Mouse (Mus musculus): ENCODE measurements at regions not wholly inside any gene's neighbourhood (a gene's known extent, or its start where the extent isn't known, plus 50 kb on each side); places are given as distances from the start of the nearest gene placed in this dataset.
A peak's percentile ranks its signal among the peaks of the same experiment; 100 is the strongest.

- TF ChIP-seq POLR2A (IDR thresholded peaks at IDR 0.05; ENCODE audit: borderline replicate concordance, low read depth, low read length) (no peak), CTCF (IDR thresholded peaks at IDR 0.05; ENCODE audit: low read depth, low read length) (no peak)
Measured at GRCm38 (mm10) chr1:193623571-193623970, 253.5 kb upstream of the Camk1g start.

DNA sequence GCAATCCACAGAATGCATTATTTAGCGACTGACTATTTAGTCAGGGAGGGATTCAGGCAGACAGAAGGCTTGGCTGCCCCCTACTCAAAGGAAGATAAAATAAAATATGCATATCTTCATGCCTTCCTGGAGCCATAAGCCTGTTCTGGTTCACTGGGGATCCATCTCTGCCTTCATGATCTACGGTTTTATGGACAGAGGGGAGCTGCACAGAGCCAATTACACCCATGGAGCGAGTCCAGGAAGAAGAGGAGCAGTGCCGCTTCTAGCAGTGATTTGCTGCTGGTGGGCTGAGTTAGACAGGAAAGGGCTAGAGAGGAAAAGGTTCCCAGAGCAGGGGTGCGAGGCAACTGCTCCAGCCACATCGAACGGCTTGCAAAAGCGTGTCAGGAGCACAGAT is 248.2 kb upstream of the Camk1g start:
- Histone ChIP-seq H3K4me3 (ENCODE audit: insufficient read depth, low read length) (no peak overlapping the region), H3K27ac (ENCODE audit: insufficient read depth, low read depth, low read length) (no peak overlapping the region), H3K4me1 (ENCODE audit: control insufficient read depth, insufficient read depth, low read length) (no peaks in the 10 kb centered on the region)
- no peak for TF ChIP-seq CTCF (IDR thresholded peaks at IDR 0.05; ENCODE audit: low read depth, low read length)
- no peak for TF ChIP-seq POLR2A (IDR thresholded peaks at IDR 0.05; ENCODE audit: borderline replicate concordance, low read depth, low read length)

More at GRCm38 (mm10) chr1:193623571-193623970, 253.5 kb upstream of the Camk1g start:
- no peak overlapping the region for H3K4me3 ChIP-seq (ENCODE audit: insufficient read depth, low read length)
- H3K27ac ChIP-seq (ENCODE audit: insufficient read depth, low read depth, low read length), result no peak overlapping the region
- no peaks in the 10 kb centered on the region for H3K4me1 ChIP-seq (ENCODE audit: control insufficient read depth, insufficient read depth, low read length)

GRCm38 (mm10) chr1:193610471-193610870 is 240.4 kb upstream of the Camk1g start:
- Histone ChIP-seq H3K27ac (ENCODE audit: insufficient read depth, low read depth, low read length) (no peak overlapping the region), H3K4me1 (ENCODE audit: control insufficient read depth, insufficient read depth, low read length) (no peaks in the 10 kb centered on the region), H3K4me3 (ENCODE audit: insufficient read depth, low read length) (no peak overlapping the region)
- TF ChIP-seq POLR2A (IDR thresholded peaks at IDR 0.05; ENCODE audit: borderline replicate concordance, low read depth, low read length), result no peak
- TF ChIP-seq CTCF (IDR thresholded peaks at IDR 0.05; ENCODE audit: low read depth, low read length), result no peak

- H3K4me1 ChIP-seq (ENCODE audit: control insufficient read depth, insufficient read depth, low read length), result peaks cover 3% of the 10 kb centered on the region; the same call in 1 of the 2 replicates
- H3K4me3 ChIP-seq (ENCODE audit: insufficient read depth, low read length), result no peak overlapping the region
- TF ChIP-seq CTCF (IDR thresholded peaks at IDR 0.05; ENCODE audit: low read depth, low read length) (no peak), POLR2A (IDR thresholded peaks at IDR 0.05; ENCODE audit: borderline replicate concordance, low read depth, low read length) (no peak)
- H3K27ac ChIP-seq (ENCODE audit: insufficient read depth, low read depth, low read length), result no peak overlapping the region
Measured at GRCm38 (mm10) chr1:193599895-193600294, 229.8 kb upstream of the Camk1g start.

DNA sequence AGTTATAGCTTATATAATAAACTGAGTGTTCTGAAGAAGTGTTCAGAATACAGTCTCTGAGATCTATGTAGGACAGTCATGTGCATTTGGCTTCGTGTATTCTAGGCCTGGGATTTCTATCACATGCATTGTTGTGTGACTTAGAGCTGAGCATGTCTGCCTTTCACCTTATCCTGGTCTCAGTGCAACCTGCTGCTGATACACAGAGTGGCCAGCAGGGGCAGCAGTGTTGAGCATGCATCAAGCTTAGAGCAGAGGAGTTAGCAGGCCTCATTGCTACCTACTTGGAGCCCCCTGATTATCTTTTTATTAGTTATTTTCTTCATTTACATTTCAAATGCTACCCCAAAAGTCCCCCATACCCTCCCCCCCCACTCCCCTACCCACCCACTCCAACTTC is 229.1 kb upstream of the Camk1g start:
- Histone ChIP-seq H3K27ac (ENCODE audit: insufficient read depth, low read depth, low read length) (no peak overlapping the region), H3K4me1 (ENCODE audit: control insufficient read depth, insufficient read depth, low read length) (peaks cover 3% of the 10 kb centered on the region; the same call in 1 of the 2 replicates), H3K4me3 (ENCODE audit: insufficient read depth, low read length) (no peak overlapping the region)
- no peak for TF ChIP-seq POLR2A (IDR thresholded peaks at IDR 0.05; ENCODE audit: borderline replicate concordance, low read depth, low read length)
- TF ChIP-seq CTCF (IDR thresholded peaks at IDR 0.05; ENCODE audit: low read depth, low read length), result peak; percentile 39; the same call in 1 of the 2 replicates

- TF ChIP-seq CTCF (IDR thresholded peaks at IDR 0.05; ENCODE audit: low read depth, low read length) (no peak), POLR2A (IDR thresholded peaks at IDR 0.05; ENCODE audit: borderline replicate concordance, low read depth, low read length) (no peak)
- Histone ChIP-seq H3K27ac (ENCODE audit: insufficient read depth, low read depth, low read length) (no peak overlapping the region), H3K4me3 (ENCODE audit: insufficient read depth, low read length) (no peak overlapping the region), H3K4me1 (ENCODE audit: control insufficient read depth, insufficient read depth, low read length) (no peaks in the 10 kb centered on the region)
Measured at GRCm38 (mm10) chr1:193590301-193590829, 220.3 kb upstream of the Camk1g start.

GRCm38 (mm10) chr1:193588477-193589464 is 218.7 kb upstream of the Camk1g start:
- TF ChIP-seq CTCF (IDR thresholded peaks at IDR 0.05; ENCODE audit: low read depth, low read length) (peak; percentile 77), POLR2A (IDR thresholded peaks at IDR 0.05; ENCODE audit: borderline replicate concordance, low read depth, low read length) (no peak)
- no peak overlapping the region for H3K27ac ChIP-seq (ENCODE audit: insufficient read depth, low read depth, low read length)
- no peak overlapping the region for H3K4me3 ChIP-seq (ENCODE audit: insufficient read depth, low read length)
- no peaks in the 10 kb centered on the region for H3K4me1 ChIP-seq (ENCODE audit: control insufficient read depth, insufficient read depth, low read length)

DNA sequence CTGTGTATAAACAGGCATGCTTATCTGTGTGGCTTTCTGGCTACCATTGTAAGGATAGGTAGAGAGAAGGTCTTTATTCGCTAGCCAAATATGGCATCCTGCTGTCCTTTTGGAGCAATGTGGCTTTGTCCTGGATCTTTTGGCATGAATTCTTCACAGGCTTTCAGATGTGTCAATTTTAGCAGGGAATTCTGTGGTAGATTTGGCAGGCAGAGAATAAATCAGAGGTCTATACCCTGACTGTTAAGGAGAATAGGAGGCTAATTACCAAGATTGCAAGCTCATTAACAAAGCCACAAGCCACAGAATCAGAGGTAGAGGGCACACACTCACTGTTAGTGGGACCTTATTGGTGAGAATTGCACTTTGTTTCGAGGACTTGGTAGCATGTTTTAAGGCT is 217.2 kb upstream of the Camk1g start:
- TF ChIP-seq POLR2A (IDR thresholded peaks at IDR 0.05; ENCODE audit: borderline replicate concordance, low read depth, low read length), result no peak
- no peak for TF ChIP-seq CTCF (IDR thresholded peaks at IDR 0.05; ENCODE audit: low read depth, low read length)
- Histone ChIP-seq H3K27ac (ENCODE audit: insufficient read depth, low read depth, low read length) (no peak overlapping the region), H3K4me1 (ENCODE audit: control insufficient read depth, insufficient read depth, low read length) (no peaks in the 10 kb centered on the region), H3K4me3 (ENCODE audit: insufficient read depth, low read length) (no peak overlapping the region)

GRCm38 (mm10) chr1:193586896-193587295 is 216.8 kb upstream of the Camk1g start:
- Histone ChIP-seq H3K27ac (ENCODE audit: insufficient read depth, low read depth, low read length) (no peak overlapping the region), H3K4me1 (ENCODE audit: control insufficient read depth, insufficient read depth, low read length) (no peaks in the 10 kb centered on the region), H3K4me3 (ENCODE audit: insufficient read depth, low read length) (no peak overlapping the region)
- TF ChIP-seq POLR2A (IDR thresholded peaks at IDR 0.05; ENCODE audit: borderline replicate concordance, low read depth, low read length) (no peak), CTCF (IDR thresholded peaks at IDR 0.05; ENCODE audit: low read depth, low read length) (no peak)

DNA sequence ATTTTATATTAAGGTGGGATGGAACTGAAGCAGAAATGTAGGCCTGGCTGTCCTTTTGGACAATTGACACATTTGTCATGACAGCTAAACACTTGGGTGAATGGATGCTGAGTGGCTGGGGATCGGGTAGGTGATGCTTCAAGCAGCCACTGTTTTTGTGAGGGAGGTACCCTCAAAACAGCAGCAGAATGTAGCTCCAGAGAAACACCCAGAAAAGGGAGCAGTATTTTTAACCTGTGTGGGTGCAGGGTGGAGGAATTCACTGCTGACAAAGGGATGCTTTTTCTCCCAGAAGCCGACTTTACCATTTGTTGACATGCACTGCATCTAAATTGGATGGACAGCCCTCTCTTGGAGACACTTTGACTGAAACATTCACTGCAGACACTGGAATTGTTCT is 213.7 kb upstream of the Camk1g start:
- Histone ChIP-seq H3K4me1 (ENCODE audit: control insufficient read depth, insufficient read depth, low read length) (no peaks in the 10 kb centered on the region), H3K4me3 (ENCODE audit: insufficient read depth, low read length) (no peak overlapping the region), H3K27ac (ENCODE audit: insufficient read depth, low read depth, low read length) (no peak overlapping the region)
- TF ChIP-seq CTCF (IDR thresholded peaks at IDR 0.05; ENCODE audit: low read depth, low read length) (no peak), POLR2A (IDR thresholded peaks at IDR 0.05; ENCODE audit: borderline replicate concordance, low read depth, low read length) (no peak)
